Mouse (Mus musculus) lung, postnatal 0 days (tissue): ENCODE results near the gene Bcl6b.

ENCODE experiments used
- CTCF ChIP-seq: IDR thresholded peaks from 2 replicates; pipeline ENCODE4 v1.5.1; 2016; ENCODE audit warnings: antibody characterized with exemption, mild to moderate bottlenecking
- EP300 ChIP-seq: IDR thresholded peaks from 2 replicates; pipeline ENCODE4 v1.6.1; 2016; ENCODE audit warnings: antibody characterized with exemption, mild to moderate bottlenecking, control low read depth

DNA sequence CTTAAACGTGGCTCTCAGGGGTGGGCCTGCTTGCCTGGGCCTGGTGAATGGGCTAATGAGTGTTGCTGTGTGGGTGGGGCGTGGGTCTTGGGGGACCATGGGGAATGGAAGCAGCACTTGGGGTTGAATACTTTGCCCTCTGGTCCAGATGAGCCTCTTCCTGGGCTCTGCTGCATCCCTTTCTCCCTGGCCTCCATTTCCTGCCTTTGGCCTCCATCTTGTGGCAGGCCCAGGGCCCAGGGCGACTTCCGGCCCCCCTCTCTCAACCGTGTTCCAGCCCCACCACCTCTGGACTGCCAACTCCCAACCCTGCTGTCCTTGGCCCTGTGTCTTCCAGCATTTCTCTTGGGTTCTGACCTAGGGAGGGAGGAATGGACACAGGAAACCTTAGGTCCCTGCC is 4.4 kb upstream of the Bcl6b start:
- TF ChIP-seq CTCF (no peak), EP300 (no peak)
